Mouse (Mus musculus): ENCODE data around the gene Tor1b. TPM values are rescaled to one million over a fixed set of nuclear protein-coding genes. Genes with fewer than 3 reads are reported as not detected.

The Tor1b gene
- total and polyA plus RNA-seq, 2 experiments from 2014 or later, result 20.4 to 45.4 TPM

DNA sequence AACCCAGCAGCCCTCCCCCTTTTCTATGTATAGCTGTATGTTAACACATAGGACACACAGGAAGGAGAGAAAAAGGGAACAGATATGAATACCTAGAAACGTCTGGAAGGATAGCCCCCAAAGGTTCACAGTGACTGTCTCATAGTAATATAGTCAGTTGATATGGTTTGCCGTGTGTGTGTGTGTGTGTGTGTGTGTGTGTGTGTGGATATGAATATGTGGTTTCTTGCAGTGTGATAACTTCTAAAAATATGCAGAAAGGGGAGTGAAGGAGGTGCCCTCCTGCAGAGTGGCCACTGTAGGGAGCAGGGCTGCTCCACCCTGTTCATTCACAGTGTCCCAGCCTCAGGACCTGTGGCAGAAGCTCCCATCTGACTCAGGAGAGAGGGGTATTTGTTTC lies 52.7 kb downstream of the Tor1b start:
- 0 out of 2 replicates have a peak overlapping the region, but pooled peaks have one; percentile 19 for H3K4me2 ChIP-seq (ENCODE audit: low read depth, low read length)
- no peak overlapping the region for H3K4me3 ChIP-seq (ENCODE audit: low read depth, low read length)
- H3K9ac ChIP-seq (replicated peaks; ENCODE audit: low read depth, low read length), result no peak overlapping the region; the same call in 1 of the 2 replicates
- DNase-seq (ENCODE audit: low spot score), result no peak
- TF ChIP-seq CTCF (IDR thresholded peaks at IDR 0.05; ENCODE audit: low read depth) (no peak), EP300 (IDR thresholded peaks at IDR 0.05; ENCODE audit: low read depth) (no peak)
- ATAC-seq (ENCODE audit: insufficient read depth, low read depth), result no peak
- peaks cover 18% of the 10 kb centered on the region for H3K4me1 ChIP-seq (ENCODE audit: control insufficient read depth, insufficient read depth)
- no peaks in the 10 kb centered on the region for H3K27me3 ChIP-seq (ENCODE audit: control insufficient read depth, insufficient read depth, low read length)
- peak overlapping the region; percentile 92 for H3K27ac ChIP-seq (ENCODE audit: low read depth)
- H3K36me3 ChIP-seq (replicated peaks; ENCODE audit: control insufficient read depth, insufficient read depth, low read length), result peaks cover 68% of the 10 kb centered on the region
- WGBS, result 44% methylated on average over 2 of the region's 2 CpGs
- H3K9me3 ChIP-seq (replicated peaks; ENCODE audit: control insufficient read depth, low read length), result no peaks in the 10 kb centered on the region

DNA sequence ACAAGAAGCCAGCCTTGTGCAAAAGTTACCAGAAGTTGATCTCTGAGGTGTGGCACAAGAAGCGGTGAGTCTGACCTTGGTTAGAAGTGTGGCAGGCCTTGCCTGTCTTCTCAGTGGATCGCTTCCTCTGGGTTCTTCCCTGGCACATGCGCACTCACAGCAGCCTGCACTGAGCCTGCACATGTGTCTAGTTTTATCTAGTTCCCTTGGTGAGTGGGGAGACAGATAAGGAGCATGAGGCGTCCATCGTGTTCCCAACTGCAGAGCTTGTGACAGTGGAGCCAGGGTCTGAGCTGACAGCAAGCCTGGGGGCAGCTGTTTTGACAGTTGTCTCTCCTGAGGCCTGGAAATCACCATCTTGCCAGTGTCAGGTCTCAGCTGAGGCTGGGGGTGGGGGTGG lies 53.7 kb downstream of the Tor1b start:
- Histone ChIP-seq H3K9ac (replicated peaks; ENCODE audit: low read depth, low read length) (no peak overlapping the region; the same call in 1 of the 2 replicates), H3K27me3 (ENCODE audit: control insufficient read depth, insufficient read depth, low read length) (no peaks in the 10 kb centered on the region), H3K27ac (ENCODE audit: low read depth) (peak overlapping the region; percentile 92), H3K9me3 (replicated peaks; ENCODE audit: control insufficient read depth, low read length) (no peaks in the 10 kb centered on the region), H3K4me2 (ENCODE audit: low read depth, low read length) (peak overlapping the region; percentile 31; the same call in 1 of the 2 replicates), H3K4me1 (ENCODE audit: control insufficient read depth, insufficient read depth) (peaks cover 18% of the 10 kb centered on the region), H3K36me3 (replicated peaks; ENCODE audit: control insufficient read depth, insufficient read depth, low read length) (peaks cover 76% of the 10 kb centered on the region), H3K4me3 (ENCODE audit: low read depth, low read length) (no peak overlapping the region)
- 14% methylated on average over 5 of the region's 5 CpGs for WGBS
- TF ChIP-seq CTCF (IDR thresholded peaks at IDR 0.05; ENCODE audit: low read depth) (no peak), EP300 (IDR thresholded peaks at IDR 0.05; ENCODE audit: low read depth) (peak; percentile 87)
- DNase-seq (ENCODE audit: low spot score) (peak; percentile 89), ATAC-seq (ENCODE audit: insufficient read depth, low read depth) (peak; percentile 92)

GRCm38 (mm10) chr2:31007208-31007607 lies 54.4 kb downstream of the Tor1b start:
- TF ChIP-seq CTCF (IDR thresholded peaks at IDR 0.05; ENCODE audit: low read depth) (no peak), EP300 (IDR thresholded peaks at IDR 0.05; ENCODE audit: low read depth) (no peak)
- peak overlapping the region; percentile 92 for H3K27ac ChIP-seq (ENCODE audit: low read depth)
- DNase-seq (ENCODE audit: low spot score), result no peak
- WGBS, result 78% methylated on average over 5 of the region's 5 CpGs
- H3K4me2 ChIP-seq (ENCODE audit: low read depth, low read length), result no peak overlapping the region
- H3K9me3 ChIP-seq (replicated peaks; ENCODE audit: control insufficient read depth, low read length), result no peaks in the 10 kb centered on the region
- H3K36me3 ChIP-seq (replicated peaks; ENCODE audit: control insufficient read depth, insufficient read depth, low read length), result peaks cover 76% of the 10 kb centered on the region
- H3K27me3 ChIP-seq (ENCODE audit: control insufficient read depth, insufficient read depth, low read length), result no peaks in the 10 kb centered on the region
- H3K9ac ChIP-seq (replicated peaks; ENCODE audit: low read depth, low read length), result no peak overlapping the region
- ATAC-seq (ENCODE audit: insufficient read depth, low read depth), result no peak
- no peak overlapping the region for H3K4me3 ChIP-seq (ENCODE audit: low read depth, low read length)
- peaks cover 18% of the 10 kb centered on the region for H3K4me1 ChIP-seq (ENCODE audit: control insufficient read depth, insufficient read depth)

Other genes with a start within 250 kb of the Tor1b start
- gene 1700001O22Rik, start 149.3 kb upstream of the Tor1b start, total RNA-seq (2014; rRNA removed; ENCODE audit: low replicate concordance), result 1.5 and 4.1 TPM in 2 replicates
- 1.9 and 2.0 TPM in 2 replicates for gene 1700001O22Rik, start 149.3 kb upstream of the Tor1b start, polyA plus RNA-seq (2015; fragmentation: Nextera tagmentation; extraction: Ambion mirVana)
- gene Ntmt1, start 145.1 kb upstream of the Tor1b start, total RNA-seq (2014; rRNA removed; ENCODE audit: low replicate concordance), result 67.2 and 89.9 TPM in 2 replicates
- gene Ntmt1, start 145.1 kb upstream of the Tor1b start, polyA plus RNA-seq (2015; fragmentation: Nextera tagmentation; extraction: Ambion mirVana), result 83.4 and 87.8 TPM in 2 replicates
- gene Asb6, start 122.6 kb upstream of the Tor1b start, total RNA-seq (2014; rRNA removed; ENCODE audit: low replicate concordance), result 16.2 and 20.0 TPM in 2 replicates
- gene Asb6, start 122.6 kb upstream of the Tor1b start, polyA plus RNA-seq (2015; fragmentation: Nextera tagmentation; extraction: Ambion mirVana), result 12.4 and 13.0 TPM in 2 replicates
- gene Prrx2, start 118.0 kb upstream of the Tor1b start, total RNA-seq (2014; rRNA removed; ENCODE audit: low replicate concordance), result 8.0 and 24.0 TPM in 2 replicates
- gene Prrx2, start 118.0 kb upstream of the Tor1b start, polyA plus RNA-seq (2015; fragmentation: Nextera tagmentation; extraction: Ambion mirVana), result 3.6 and 4.1 TPM in 2 replicates
- gene Ptges, start 23.1 kb upstream of the Tor1b start, total RNA-seq (2014; rRNA removed; ENCODE audit: low replicate concordance), result 1.1 and 1.5 TPM in 2 replicates
- gene Ptges, start 23.1 kb upstream of the Tor1b start, polyA plus RNA-seq (2015; fragmentation: Nextera tagmentation; extraction: Ambion mirVana), result 1.2 and 1.4 TPM in 2 replicates
- gene Tor1a, start 15.0 kb downstream of the Tor1b start, total RNA-seq (2014; rRNA removed; ENCODE audit: low replicate concordance), result 27.1 and 43.9 TPM in 2 replicates
- 32.7 and 35.0 TPM in 2 replicates for gene Tor1a, start 15.0 kb downstream of the Tor1b start, polyA plus RNA-seq (2015; fragmentation: Nextera tagmentation; extraction: Ambion mirVana)
- gene BC005624, start 29.2 kb downstream of the Tor1b start, total RNA-seq (2014; rRNA removed; ENCODE audit: low replicate concordance), result 7.6 and 13.8 TPM in 2 replicates
- 21.1 and 23.7 TPM in 2 replicates for gene BC005624, start 29.2 kb downstream of the Tor1b start, polyA plus RNA-seq (2015; fragmentation: Nextera tagmentation; extraction: Ambion mirVana)
- 78.4 and 81.7 TPM in 2 replicates for gene Usp20, start 29.3 kb downstream of the Tor1b start, total RNA-seq (2014; rRNA removed; ENCODE audit: low replicate concordance)
- gene Usp20, start 29.3 kb downstream of the Tor1b start, polyA plus RNA-seq (2015; fragmentation: Nextera tagmentation; extraction: Ambion mirVana), result 27.6 and 31.2 TPM in 2 replicates
- 6.4 and 7.7 TPM in 2 replicates for gene Fnbp1, start 189.0 kb downstream of the Tor1b start, total RNA-seq (2014; rRNA removed; ENCODE audit: low replicate concordance)
- 10.0 and 11.4 TPM in 2 replicates for gene Fnbp1, start 189.0 kb downstream of the Tor1b start, polyA plus RNA-seq (2015; fragmentation: Nextera tagmentation; extraction: Ambion mirVana)
- gene Gpr107, start 199.4 kb downstream of the Tor1b start, total RNA-seq (2014; rRNA removed; ENCODE audit: low replicate concordance), result 42.2 and 69.4 TPM in 2 replicates
- gene Gpr107, start 199.4 kb downstream of the Tor1b start, polyA plus RNA-seq (2015; fragmentation: Nextera tagmentation; extraction: Ambion mirVana), result 19.1 and 20.3 TPM in 2 replicates

Measured in heart, postnatal 0 days (tissue).